In the genomic region with DNA sequence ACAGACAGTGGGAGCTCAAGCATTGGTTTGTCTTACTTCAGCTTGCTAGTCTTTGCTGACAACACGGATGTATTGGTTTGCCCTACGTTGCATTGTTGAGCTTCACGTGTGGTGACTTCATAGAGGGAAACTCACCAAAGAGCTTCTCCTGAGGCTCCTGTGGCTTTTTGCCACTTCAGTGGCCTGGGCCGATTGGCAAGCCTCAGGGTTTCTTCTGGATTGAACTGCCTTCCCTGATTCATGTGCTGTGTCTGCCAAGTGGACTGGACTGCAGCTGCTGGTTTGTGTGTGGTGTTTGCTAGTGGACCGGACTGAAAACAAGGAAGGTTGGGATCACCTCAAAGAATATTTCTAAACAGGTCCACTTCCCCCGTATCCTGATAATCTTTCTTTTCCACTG, we compare ENCODE assay signal across 18 mouse cellular contexts. TPM values are rescaled to one million over a fixed set of nuclear protein-coding genes. Genes with fewer than 3 reads are reported as not detected.
DNase-seq lines count a peak whose midpoint lies in the region; ATAC-seq lines count a peak whose summit lies in the region.
"Had no signal": no experiment of that assay in that cellular context is flagged by ENCODE, and none has a peak within 500 bp of the region (broad histone marks: within the 10 kb centered on the region; RNA-seq: fewer than 3 reads in every experiment).

No protein-coding gene starts in this region.

- no peaks in the 10 kb centered on the region for H3K9me3 ChIP-seq in hindbrain, embryonic 14.5 days (ENCODE audit: control insufficient read depth, low read length)
- H3K9me3 ChIP-seq in hindbrain, embryonic 11.5 days (ENCODE audit: control insufficient read depth, low read length): no peaks in the 10 kb centered on the region
- H3K9me3 ChIP-seq in forebrain, embryonic 11.5 days (ENCODE audit: control insufficient read depth, low read length): no peaks in the 10 kb centered on the region; the same call in 1 of the 2 replicates
- no peaks in the 10 kb centered on the region for H3K9me3 ChIP-seq in midbrain, embryonic 15.5 days
- H3K9me3 ChIP-seq: G1E; heart, embryonic 15.5 days; limb, embryonic 15.5 days; midbrain, embryonic 12.5 days had no signal

- 0 out of 2 replicates have a peak overlapping the region, but pooled peaks have one; percentile 76 for H3K27ac ChIP-seq in hindbrain, embryonic 14.5 days
- no peak overlapping the region for H3K27ac ChIP-seq in hindbrain, embryonic 11.5 days (ENCODE audit: low read depth, low read length)
- H3K27ac ChIP-seq in forebrain, embryonic 11.5 days (ENCODE audit: low read depth, low read length): peak overlapping the region; percentile 10; the same call in 1 of the 2 replicates
- peak overlapping the region; percentile 81; the same call in 1 of the 2 replicates for H3K27ac ChIP-seq in midbrain, embryonic 15.5 days
- H3K27ac ChIP-seq: heart, embryonic 15.5 days; limb, embryonic 15.5 days had no signal

- H3K4me1 ChIP-seq in hindbrain, embryonic 14.5 days (replicated peaks; ENCODE audit: control insufficient read depth, insufficient read depth, low read length): peaks cover 16% of the 10 kb centered on the region
- no peaks in the 10 kb centered on the region; the same call in 1 of the 2 replicates for H3K4me1 ChIP-seq in hindbrain, embryonic 11.5 days (replicated peaks; ENCODE audit: control insufficient read depth, insufficient read depth, low read length)
- H3K4me1 ChIP-seq in forebrain, embryonic 11.5 days (replicated peaks; ENCODE audit: control insufficient read depth, insufficient read depth, low read length): no peaks in the 10 kb centered on the region
- peaks cover 18% of the 10 kb centered on the region for H3K4me1 ChIP-seq in midbrain, embryonic 15.5 days
- H3K4me1 ChIP-seq: limb, embryonic 15.5 days had no signal

- DNase-seq in hindbrain, embryonic 14.5 days (ENCODE audit: low spot score): no peak
- no peak for DNase-seq in hindbrain, embryonic 11.5 days (ENCODE audit: low spot score)
- DNase-seq in NIH3T3 (ENCODE audit: low read depth): peak; percentile 27
- DNase-seq in forebrain, embryonic 11.5 days (ENCODE audit: low spot score): no peak
- DNase-seq in natural killer cell, adult 2 months (ENCODE audit: low spot score in 2 of 2): no peak
- no peak for DNase-seq in kidney, adult 18-20 months
- DNase-seq: adrenal gland, adult 2 months; cerebellum, postnatal 25 days; heart, adult 11 months; kidney, adult 9 months; lung, adult 18-20 months; thymus, postnatal 25 days had no signal

- no peak overlapping the region for H3K4me2 ChIP-seq in hindbrain, embryonic 14.5 days (replicated peaks)
- H3K4me2 ChIP-seq in hindbrain, embryonic 11.5 days (replicated peaks; ENCODE audit: low read depth, low read length): no peak overlapping the region
- no peak overlapping the region for H3K4me2 ChIP-seq in forebrain, embryonic 11.5 days (ENCODE audit: low read depth, low read length, severe bottlenecking)
- H3K4me2 ChIP-seq in midbrain, embryonic 15.5 days: no peak overlapping the region
- H3K4me2 ChIP-seq: heart, embryonic 15.5 days; limb, embryonic 15.5 days had no signal

- ATAC-seq in hindbrain, embryonic 14.5 days (ENCODE audit: low FRiP score): no peak
- no peak for ATAC-seq in hindbrain, embryonic 11.5 days (ENCODE audit: low FRiP score)
- ATAC-seq in forebrain, embryonic 11.5 days (replicated peaks; ENCODE audit: low FRiP score): no peak
- ATAC-seq in midbrain, embryonic 15.5 days (replicated peaks): no peak
- ATAC-seq: CD4-positive, CD25-positive, alpha-beta regulatory T cell, adult 4 months had no signal

- H3K27me3 ChIP-seq in hindbrain, embryonic 14.5 days (ENCODE audit: control insufficient read depth, insufficient read depth, low read length): peaks cover 11% of the 10 kb centered on the region; the same call in 1 of the 2 replicates
- H3K27me3 ChIP-seq in hindbrain, embryonic 11.5 days (ENCODE audit: control insufficient read depth, insufficient read depth, low read length): peaks cover 10% of the 10 kb centered on the region
- no peaks in the 10 kb centered on the region for H3K27me3 ChIP-seq in forebrain, embryonic 11.5 days (ENCODE audit: control insufficient read depth, insufficient read depth, low read length)
- H3K27me3 ChIP-seq in midbrain, embryonic 15.5 days (replicated peaks): peaks cover 19% of the 10 kb centered on the region; the same call in 1 of the 2 replicates
- H3K27me3 ChIP-seq: heart, embryonic 15.5 days; limb, embryonic 15.5 days had no signal

- WGBS in hindbrain, embryonic 14.5 days: 73% methylated on average over 6 of the region's 6 CpGs
- WGBS in hindbrain, embryonic 11.5 days: 83% methylated on average over 6 of the region's 6 CpGs
- WGBS in forebrain, embryonic 11.5 days: 73% methylated on average over 6 of the region's 6 CpGs
- WGBS in midbrain, embryonic 15.5 days: 74% methylated on average over 6 of the region's 6 CpGs

- H3K9ac ChIP-seq in hindbrain, embryonic 14.5 days: no peak overlapping the region
- no peak overlapping the region for H3K9ac ChIP-seq in hindbrain, embryonic 11.5 days (ENCODE audit: low read depth, low read length)
- no peak overlapping the region for H3K9ac ChIP-seq in forebrain, embryonic 11.5 days (ENCODE audit: low read length)
- H3K9ac ChIP-seq in midbrain, embryonic 15.5 days: no peak overlapping the region
- H3K9ac ChIP-seq: heart, embryonic 15.5 days; limb, embryonic 15.5 days; midbrain, embryonic 12.5 days had no signal

- no peak overlapping the region for H3K4me3 ChIP-seq in hindbrain, embryonic 14.5 days (replicated peaks; ENCODE audit: low read length)
- no peak overlapping the region for H3K4me3 ChIP-seq in hindbrain, embryonic 11.5 days (ENCODE audit: low read depth, low read length)
- H3K4me3 ChIP-seq in forebrain, embryonic 11.5 days (ENCODE audit: low read depth, low read length): no peak overlapping the region
- no peak overlapping the region for H3K4me3 ChIP-seq in midbrain, embryonic 15.5 days
- H3K4me3 ChIP-seq: heart, embryonic 15.5 days; limb, embryonic 15.5 days had no signal

- H3K36me3 ChIP-seq in hindbrain, embryonic 14.5 days (replicated peaks; ENCODE audit: control insufficient read depth, insufficient read depth): no peaks in the 10 kb centered on the region; the same call in 1 of the 2 replicates
- no peaks in the 10 kb centered on the region for H3K36me3 ChIP-seq in hindbrain, embryonic 11.5 days (ENCODE audit: control insufficient read depth, insufficient read depth, low read length)
- H3K36me3 ChIP-seq in forebrain, embryonic 11.5 days (ENCODE audit: control insufficient read depth, insufficient read depth, low read length): no peaks in the 10 kb centered on the region; the same call in 1 of the 2 replicates
- H3K36me3 ChIP-seq in midbrain, embryonic 15.5 days (replicated peaks): no peaks in the 10 kb centered on the region

RNA-seq across cellular contexts. Expression of gene Tango6, which starts 43.7 kb away (rescaled TPM):
- 4.7 and 5.5 TPM in 2 replicates for polyA plus RNA-seq in hindbrain, embryonic 14.5 days (2014; fragmentation: Nextera tagmentation; extraction: Ambion mirVana)
- 6.2 and 7.2 TPM in 2 replicates for polyA plus RNA-seq in hindbrain, embryonic 11.5 days (2014; fragmentation: Nextera tagmentation; extraction: Ambion mirVana)
- polyA plus RNA-seq in forebrain, embryonic 11.5 days (2014; fragmentation: Nextera tagmentation; extraction: Ambion mirVana): 10.6 and 12.4 TPM in 2 replicates
- 6.4 and 6.8 TPM in 2 replicates for polyA plus RNA-seq in midbrain, embryonic 15.5 days (2015; fragmentation: Nextera tagmentation; extraction: Ambion mirVana)
